Mouse (Mus musculus): ENCODE results near the gene Eef1akmt3. TPM values are rescaled to one million over a fixed set of nuclear protein-coding genes. Genes with fewer than 3 reads are reported as not detected.
A peak's percentile ranks its signal among the peaks of the same experiment; 100 is the strongest.
"Not testable (repeated sequence)": the region's sequence is repeated elsewhere in the genome, so short reads cannot be mapped to it uniquely, and the experiment has no call there.

The Eef1akmt3 gene
- total RNA-seq (2021), result under 1 TPM; 0.30 to 0.53 TPM
- long read RNA-seq, experiment 1, result 0 reads
- long read RNA-seq, experiment 2, result 0 reads

DNA sequence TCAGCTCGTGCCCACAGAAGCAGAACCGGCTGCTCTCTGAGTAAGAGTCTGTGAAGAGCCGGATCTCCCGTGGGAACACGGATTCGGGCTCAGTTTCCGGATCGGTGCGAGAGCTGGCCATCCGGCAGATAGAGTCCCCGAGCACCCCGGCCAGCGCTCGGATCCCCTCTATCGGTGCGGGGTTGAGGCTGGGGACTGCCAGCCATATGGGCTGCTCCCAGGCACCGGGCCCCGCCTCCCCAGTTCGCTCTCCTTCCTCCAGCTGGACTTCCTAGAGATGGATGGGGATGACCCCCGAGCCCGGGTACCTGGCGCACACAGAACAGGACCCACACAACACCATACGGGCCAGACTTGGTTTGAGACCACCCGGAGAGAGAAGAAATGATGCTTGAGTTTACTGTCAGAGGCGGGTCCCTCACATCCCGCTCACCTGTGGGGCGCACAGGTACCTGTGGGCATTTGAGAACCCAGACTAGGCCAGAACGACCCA, at the start of gene Eef1akmt3, which contains the start of gene Mettl1:
Gene Eef1akmt3, minus strand, starts transcription at position 240 of the 493 bp plus-strand sequence.
Gene Mettl1, plus strand, starts transcription at position 141 of the 493 bp plus-strand sequence.
- DNase-seq, result peak; percentile 45 to 69

DNA sequence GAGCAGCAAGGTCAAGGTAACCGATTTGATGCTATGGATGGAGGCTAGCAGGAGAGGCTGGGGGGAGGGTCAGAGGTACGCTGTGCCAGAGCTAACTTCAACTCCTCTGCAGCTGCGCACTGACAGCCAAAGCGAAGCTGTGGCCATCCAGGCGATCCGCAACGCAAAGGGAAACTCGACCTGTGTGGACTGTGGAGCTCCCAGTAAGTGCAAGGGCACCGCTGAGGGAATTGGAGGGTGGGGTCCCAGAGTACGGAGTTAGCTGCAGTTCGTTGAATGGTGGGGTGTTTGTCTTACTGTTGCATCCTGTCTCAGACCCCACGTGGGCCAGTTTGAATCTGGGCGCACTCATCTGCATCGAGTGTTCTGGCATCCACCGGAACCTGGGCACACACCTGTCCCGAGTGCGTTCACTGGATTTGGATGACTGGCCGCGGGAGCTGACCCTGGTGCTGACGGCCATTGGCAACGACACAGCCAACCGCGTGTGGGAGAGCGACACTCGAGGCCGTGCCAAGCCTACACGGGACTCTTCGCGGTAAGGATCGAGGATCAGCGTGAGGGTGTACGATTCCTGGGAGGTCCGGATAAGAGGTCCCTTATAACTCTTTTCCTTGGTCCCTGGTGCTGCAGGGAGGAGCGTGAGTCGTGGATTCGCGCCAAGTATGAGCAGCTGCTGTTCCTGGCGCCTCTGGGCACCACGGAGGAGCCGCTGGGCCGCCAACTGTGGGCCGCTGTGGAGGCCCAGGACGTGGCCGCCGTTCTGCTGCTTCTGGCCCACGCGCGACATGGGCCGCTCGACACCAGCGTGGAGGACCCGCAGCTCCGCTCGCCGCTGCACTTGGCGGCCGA, 49.5 kb upstream of the Eef1akmt3 start:
- DNase-seq, result peak; percentile 71 to 81

DNA sequence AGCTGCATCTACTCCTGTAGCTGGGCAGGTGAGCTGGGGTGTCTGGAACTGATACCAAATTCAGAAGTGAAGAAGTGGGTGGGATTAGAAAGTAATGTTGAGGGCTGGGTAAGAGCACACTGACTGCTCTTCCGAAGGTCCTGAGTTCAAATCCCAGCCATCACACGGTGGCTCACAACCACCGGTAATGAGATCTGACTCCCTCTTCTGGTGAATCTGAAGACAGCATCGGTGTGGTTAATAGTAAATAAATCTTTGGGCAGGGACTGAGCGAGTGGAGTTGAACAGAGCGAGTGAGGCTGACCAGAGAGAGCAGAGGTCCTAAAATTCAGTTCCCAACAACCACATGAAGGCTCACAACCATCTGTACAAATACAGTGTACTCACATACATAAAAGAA, 44.3 kb upstream of the Eef1akmt3 start:
- no peak for DNase-seq

DNA sequence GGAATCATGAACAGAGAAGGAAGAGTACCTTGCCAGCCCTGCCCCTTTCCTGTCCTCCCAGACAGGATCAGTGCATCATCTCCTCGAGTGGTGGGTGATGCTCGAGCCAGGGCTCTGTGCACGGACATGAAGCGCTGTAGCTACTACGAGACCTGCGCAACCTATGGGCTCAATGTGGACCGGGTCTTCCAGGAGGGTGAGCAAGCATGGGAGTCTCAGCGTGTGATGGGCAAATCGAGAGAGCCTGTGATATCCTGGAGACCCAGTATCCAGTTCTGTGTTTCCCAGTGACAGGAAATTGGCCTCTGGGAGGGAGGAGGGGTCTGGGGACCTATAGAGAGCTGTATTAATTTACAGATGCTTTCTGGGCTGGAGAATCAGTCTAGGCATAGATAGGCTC, 43.7 kb upstream of the Eef1akmt3 start:
- DNase-seq, result no peak

DNA sequence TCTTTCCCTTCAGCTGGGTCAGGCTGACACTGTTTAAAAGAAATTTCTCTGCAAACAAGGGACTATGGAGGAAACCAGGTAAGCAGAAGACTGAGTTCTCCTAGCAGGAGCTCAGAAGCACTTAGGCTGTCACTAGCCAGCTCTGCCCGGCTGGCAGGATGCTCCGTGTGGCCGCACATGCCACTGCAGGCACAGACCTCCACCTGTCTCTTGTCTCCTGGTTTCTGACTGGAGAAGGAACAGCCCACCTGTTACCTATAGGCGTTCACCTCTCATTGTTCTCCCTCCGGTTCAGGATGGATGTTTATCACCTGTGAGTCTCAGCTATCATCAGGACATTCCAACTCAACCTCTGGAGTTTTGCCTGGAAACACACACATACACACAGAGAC, 42.6 kb upstream of the Eef1akmt3 start:
- DNase-seq, result no peak

DNA sequence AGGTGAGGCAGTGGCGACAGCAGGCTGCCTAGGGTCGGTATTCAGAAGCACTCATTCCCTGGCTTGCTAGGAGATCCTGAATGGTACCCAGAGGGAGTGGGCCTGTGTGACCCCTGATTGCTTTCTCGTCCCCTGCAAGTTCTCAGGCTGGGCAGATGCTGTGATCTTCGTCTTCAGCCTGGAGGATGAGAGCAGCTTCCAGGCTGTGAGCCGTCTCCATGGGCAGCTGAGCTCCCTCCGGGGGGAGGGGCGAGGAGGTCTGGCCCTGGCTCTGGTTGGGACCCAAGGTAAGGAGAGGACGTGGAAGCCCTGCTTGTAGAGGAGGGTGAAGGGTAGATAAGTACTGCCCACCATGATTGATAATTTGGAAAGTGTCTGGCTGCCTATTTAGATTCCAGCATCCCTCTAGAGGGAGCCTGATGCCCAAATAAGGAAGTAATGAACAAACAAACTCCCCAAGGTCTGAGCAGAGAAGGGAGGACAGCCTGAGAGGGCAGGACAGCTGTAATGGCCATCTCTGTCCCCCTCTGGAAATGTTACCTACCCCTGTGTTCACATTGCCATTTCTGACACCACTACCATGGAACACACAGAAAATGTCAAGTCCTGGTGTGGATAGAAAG, 42.1 kb upstream of the Eef1akmt3 start:
- DNase-seq, result no peak

DNA sequence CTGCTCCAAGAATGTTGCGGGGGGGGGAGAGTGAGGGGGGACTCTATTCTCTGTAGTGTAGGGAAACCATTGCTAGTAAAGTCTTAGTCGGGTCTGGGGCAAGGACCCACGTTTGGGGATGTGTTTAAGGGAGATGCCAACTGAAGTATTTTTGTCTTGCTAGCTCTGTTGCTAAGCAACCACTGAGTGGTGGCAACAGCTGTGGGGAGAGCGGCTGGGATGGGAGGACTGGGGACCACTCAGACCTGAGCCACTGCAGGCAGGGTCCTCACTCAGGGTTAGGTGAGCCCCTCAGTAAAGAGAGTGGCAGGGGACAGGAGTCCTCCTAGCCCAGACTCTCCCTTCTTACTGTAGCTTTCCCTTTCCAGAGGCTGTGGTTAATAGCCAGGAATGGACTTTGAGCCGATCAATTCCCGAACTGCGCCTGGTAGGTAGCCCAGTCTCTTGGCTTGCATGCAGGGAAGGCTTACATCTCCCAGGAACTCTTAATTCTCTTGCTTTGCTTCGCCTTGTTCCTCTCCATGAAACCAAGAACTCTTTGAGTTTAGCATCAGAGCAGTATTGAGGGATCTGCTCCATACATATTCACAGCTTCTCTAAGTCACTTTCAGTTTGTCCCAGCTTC, 40.8 kb upstream of the Eef1akmt3 start:
- DNase-seq, result no peak

DNA sequence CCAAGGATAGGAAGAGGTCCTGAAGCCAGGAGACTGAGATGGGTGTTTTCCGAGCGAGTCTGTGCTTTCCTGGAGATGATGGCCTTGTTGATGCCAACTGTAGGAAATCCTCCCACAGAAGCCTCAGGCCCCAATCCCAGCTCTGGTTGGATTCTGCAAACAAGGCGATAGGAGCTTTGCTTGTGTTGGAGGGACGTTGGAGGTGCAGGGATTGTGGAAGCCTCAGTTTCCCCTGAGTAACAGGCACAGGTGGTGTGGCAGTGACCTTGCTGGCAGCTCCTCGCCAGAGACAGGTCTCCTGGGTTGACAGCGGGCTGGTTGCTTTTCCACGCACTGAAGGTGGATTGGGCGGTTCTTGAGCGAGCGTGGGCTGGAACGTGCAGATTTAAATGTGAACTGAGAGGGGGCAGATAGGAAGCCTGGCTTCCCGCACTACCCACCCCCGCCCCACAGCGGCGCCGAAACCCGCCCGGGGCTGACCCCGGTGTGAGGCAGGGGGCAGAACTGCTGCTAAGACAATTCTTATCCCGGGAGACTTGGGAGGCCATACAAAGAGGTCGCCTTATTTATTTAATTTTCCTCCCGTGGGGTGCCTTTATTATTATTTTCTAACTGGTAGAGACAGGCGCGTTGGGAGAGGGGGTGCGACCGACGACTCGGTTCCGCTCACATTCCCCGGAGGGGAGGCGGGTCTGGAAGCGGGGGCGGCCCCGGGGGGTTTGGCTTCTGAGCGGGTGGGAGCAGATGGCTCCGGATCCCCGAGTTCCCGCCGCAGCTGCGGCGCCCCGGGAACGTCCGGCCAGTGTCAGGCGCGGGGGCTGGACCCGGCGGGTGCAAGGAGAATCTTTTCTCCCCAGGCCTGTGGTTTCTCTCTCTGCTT, 39.8 kb upstream of the Eef1akmt3 start:
- peak in 1 of 2 experiments; percentile 35 for DNase-seq

DNA sequence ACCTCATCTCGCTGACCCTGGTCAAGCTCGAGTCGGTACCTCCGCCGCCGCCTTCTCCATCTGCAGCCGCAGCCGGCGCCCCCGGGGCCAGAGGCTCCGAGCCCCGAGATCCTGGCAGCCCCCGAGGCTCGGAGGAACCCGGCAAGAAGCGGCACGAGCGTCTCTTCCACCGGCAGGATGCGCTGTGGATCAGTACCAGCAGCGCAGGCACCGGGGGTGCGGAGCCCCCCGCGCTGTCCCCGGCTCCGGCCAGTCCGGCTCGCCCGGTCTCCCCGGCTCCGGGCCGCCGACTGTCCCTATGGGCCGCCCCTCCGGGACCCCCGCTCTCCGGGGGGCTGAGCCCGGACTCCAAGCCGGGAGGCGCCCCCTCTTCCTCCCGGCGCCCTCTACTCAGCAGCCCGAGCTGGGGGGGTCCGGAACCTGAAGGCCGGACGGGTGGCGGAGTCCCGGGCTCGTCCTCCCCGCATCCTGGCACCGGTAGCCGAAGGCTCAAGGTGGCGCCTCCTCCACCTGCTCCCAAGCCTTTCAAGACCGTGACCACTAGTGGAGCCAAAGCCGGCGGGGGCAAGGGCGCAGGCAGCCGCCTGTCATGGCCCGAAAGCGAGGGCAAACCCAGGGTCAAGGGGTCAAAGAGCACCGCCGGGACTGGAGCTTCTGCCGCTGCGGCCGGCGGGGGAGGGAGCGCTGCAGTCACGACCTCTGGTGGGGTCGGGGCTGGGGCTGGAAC, 38.5 kb upstream of the Eef1akmt3 start:
- peak in 1 of 2 experiments; percentile 31 for DNase-seq

DNA sequence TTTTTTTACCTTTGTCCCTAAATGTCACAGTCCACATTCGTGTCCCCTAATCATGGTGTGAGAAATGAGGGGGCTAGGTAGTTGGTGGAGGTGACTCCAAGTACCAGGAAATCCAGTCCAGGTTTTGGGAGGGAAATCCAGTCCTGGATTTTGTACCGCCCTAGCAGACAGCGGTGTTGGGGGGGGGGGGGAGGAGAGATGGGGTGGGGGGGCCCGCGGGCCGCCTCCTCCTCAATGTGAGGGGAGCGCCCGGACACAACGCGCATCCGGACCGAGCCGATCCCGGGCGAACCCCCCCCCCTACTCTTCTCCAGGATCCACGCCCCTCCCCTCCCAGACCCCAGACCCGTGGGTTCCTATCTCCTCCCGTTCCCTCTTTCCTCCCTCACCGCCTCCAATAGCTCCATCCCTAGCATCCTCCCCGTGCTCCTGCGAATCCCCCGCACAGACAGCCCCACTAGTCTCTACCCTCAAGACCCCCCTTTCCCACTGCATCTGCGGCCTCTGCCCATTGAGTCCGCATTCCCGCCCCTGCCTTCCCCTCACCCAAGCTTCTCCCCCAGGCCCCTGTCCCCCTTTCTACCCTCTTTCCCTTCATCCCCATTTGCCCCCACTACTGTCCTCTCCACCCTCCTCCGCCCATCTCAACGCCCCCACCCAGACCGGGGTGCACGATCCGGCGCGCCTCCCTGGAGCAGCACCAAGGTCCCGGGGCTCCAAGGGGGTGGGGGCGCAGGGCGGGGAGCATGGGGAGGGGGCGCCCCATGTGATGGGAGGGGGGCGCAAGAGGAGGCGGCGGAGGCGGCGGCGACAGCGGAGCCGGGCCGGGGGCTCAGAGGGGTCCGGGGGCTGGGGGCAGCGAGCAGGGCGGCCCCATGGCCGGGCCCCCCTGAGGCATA, 37.6 kb upstream of the Eef1akmt3 start:
- no peak for DNase-seq

DNA sequence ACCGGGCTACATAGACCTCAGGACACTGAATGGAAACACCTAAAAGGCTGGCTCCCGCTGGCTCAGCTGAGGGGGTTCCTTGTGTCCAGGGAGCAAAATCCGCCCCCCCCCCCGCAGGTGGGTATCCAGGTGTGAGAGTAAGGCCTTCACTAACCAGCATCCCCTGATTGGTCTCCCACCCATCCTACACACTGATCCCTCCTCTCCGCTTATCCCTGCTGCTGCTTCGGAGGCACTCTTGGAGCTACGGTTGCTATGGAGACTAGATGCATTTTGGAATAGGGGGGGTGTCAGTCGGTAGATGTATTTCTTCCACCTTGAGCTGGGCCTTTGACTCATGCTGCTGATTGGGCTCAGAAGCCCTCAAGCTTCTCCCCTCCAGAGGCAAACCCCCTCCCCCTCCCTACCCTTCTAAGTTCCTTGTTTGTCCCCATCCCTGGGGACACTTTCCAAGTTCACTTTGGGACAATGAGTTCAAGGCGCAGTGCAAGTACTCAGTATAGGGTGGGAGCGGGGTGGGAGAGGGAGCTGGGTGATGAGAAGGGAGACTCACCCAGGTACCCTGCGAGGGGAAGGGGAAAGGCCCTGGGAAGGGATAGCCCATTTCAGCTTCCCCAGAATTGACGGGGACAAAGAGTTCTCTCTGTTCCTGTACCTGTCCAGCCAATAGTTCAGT, 36.8 kb upstream of the Eef1akmt3 start:
- no peak for DNase-seq

DNA sequence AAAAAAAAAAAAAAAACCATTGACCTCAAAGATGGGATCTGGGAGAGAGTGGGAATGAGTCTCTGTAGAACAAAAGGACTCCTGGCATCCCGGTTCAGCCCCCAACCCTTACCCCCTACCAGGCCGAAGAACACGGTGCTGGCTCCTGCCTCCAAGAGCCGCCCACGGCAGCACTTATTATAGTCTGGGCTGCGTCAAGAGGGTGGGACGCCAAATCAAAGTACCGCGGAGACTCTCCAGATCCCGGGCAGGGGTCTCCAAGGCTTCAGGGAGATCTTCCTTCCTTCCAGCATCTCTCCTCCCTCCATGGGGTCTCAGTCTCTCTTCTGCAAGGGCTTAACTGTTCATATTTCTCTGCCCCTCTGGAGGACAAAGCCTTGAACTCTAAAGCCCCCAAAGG, 36.2 kb upstream of the Eef1akmt3 start:
- no peak for DNase-seq

DNA sequence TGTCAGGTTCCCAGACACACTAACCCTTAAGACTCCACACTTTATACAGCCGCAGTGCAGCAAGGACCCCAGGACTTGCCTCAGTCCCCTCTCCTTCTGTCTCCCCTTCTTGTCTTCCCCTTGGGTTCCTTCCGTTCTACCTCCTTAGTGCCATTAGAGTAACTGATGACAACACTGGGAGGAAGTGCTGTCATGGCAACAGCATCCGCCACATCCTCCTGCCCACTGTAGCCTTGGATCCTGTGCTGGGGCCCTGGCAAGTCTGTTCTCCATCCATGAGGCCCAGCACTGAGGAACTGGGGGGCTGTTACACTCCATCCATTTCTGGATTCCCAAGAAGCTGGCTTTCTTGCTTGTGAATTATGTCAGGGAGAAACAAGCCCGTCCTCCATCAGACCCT, 34.8 kb upstream of the Eef1akmt3 start:
- no peak for DNase-seq

DNA sequence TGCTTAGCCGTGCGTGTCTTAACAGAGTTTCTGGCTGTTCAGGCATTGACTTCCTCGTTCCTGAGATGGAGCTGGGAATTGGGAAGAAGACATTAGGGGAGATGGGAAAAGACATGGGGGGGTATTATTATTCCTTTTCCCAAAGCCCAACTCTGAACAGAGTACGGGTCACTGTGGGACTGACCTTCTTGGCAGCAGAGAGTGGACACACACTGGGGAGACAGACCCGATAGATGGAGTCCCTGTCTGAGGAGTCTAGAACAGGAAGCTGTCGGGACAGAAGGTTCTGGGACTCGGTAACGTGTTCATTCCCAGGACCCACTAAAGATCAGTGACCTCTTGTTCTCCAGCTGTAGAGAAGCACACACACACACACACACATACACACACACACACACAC, 34.3 kb upstream of the Eef1akmt3 start:
- DNase-seq, result no peak

DNA sequence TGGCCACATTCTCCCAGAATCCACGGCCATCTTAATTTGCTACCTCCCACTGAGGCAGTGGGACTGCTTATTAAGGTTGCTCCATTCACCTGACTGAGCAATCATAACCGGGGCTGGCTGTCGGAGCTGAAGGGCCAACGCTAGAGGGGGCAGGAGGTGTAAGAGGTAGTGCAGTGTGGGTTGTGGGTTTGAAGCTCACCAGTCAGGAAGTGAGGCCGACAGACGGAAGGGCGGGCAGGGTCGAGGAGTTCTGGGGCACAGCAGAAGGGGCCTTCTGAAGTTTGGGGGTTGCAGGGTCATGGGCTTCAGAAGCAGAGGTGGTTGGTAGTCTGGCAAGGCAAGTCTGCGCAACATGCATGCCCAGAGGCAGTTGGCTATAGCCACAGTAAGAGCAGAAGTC, 33.8 kb upstream of the Eef1akmt3 start, which contains the start of gene Agap2:
Gene Agap2, plus strand, starts transcription at position 205 of the 400 bp plus-strand sequence.
- no peak for DNase-seq

DNA sequence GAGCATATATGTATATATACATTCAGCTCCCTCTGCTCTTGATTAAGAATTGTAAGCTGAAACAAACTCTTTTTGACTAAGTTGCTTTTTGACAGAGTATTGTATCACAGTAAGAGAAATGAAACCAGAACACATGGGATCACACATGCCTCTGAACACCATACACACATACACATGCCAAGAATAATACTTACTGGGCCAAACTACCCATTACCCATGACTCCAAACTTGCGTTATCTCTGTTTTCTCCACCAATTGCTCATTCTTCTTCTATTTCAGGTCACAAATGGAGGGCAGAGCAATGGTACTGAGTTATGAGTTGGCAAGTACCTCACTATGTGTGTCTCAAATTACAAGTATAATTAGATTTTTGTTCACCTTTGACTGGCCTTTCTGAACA, 32.7 kb upstream of the Eef1akmt3 start:
- no peak for DNase-seq

DNA sequence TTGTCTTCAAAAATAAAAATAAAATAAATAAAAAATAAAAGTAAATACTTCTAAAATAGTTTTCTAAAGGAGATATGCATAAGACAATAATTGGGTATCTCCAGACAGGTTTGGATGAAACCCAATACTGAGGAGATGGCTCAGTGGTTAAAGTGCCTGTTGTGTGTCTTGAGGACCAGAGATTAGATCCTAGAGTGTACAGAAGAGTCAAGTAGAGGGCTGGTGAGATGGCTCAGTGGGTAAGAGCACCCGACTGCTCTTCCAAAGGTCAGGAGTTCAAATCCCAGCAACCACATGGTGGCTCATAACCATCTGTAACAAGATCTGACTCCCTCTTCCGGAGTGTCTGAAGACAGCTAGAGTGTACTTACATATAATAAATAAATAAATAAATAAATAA, 31.7 kb upstream of the Eef1akmt3 start:
- DNase-seq, result not testable (repeated sequence)

DNA sequence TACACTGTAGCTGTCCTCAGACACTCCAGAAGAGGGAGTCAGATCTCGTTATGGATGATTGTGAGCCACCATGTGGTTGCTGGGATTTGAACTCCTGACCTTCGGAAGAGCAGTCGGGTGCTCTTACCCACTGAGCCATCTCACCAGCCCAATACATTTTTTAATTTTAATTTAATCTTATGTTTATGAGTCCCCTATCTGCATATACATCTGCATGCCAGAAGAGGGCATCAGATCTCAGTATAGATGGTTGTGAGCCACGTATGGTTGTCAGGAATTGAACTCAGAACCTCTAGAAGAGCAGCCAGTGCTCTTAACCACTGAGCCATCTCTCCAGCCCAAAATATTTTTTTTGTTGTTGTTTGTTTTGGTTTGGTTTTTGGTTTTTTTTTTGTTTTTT, 31.0 kb upstream of the Eef1akmt3 start:
- DNase-seq, result not testable (repeated sequence)

DNA sequence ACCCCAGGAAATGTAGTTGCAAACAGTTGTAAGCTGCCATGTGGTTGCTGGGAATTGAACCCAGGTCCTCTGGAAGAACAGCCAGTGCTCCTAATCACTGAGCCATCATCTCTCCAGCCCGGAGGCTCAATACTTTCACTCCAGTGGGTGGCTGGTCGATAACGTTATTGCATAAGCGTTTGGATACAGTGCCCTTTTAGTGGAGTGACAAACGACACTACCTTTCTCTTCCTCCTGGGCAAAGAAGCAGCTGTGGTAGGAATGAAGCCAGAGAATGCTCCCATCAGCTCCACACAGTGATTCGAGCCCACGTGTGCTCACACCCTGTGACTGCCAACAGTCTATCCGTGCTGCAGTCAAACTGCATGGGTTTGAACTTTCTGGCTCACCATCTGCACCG, 29.9 kb upstream of the Eef1akmt3 start:
- DNase-seq, result no peak
